Mouse (Mus musculus): ENCODE data around the gene Nrd1.

DNA sequence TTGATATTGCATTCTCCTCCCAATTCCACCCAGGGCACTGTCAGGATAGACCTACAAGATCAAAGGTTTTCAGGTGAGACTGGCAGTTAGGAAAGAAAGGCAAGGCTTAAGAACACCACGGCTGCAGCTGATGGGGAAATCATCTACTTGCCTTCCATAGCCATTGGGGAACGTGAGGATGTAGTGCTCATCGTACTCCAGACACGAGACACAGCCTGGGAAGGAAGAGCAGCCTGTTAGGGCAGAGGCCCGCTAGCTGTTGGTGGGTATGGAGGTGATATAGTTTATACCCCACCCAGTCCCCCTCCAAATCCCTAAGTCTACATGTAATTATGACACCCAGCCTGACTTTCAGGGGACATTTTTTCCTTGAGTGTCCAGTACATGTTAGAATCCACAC lies 65.3 kb downstream of the Nrd1 start:
- TF ChIP-seq POLR2A (IDR thresholded peaks at IDR 0.05; ENCODE audit: borderline replicate concordance, low read depth, low read length) (no peak), CTCF (IDR thresholded peaks at IDR 0.05; ENCODE audit: low read depth, low read length) (no peak)
